Mouse (Mus musculus) heart, postnatal 10 days (tissue): ENCODE measurements around the gene Atg4c. TPM values are rescaled to one million over a fixed set of nuclear protein-coding genes. Genes with fewer than 3 reads are reported as not detected.

Experiments used
- DNase-seq, 2 experiments: peaks; one replicate each; pipeline ENCODE4 v3.0.0; 2021
- intact Hi-C: fragments of 180-260 bp; cut with DNase I; formaldehyde crosslinking; loops from one replicate; pipeline ENCODE4 v1.15.1; 2025
- total RNA-seq, 2 experiments: library from RNA; stranded (reverse); gene quantifications; 2 replicates each; pipeline ENCODE4 v1.2.3; 2021

The Atg4c gene
- total RNA-seq, 2 experiments from 2014 or later: 4.9 to 7.5 TPM

DNA sequence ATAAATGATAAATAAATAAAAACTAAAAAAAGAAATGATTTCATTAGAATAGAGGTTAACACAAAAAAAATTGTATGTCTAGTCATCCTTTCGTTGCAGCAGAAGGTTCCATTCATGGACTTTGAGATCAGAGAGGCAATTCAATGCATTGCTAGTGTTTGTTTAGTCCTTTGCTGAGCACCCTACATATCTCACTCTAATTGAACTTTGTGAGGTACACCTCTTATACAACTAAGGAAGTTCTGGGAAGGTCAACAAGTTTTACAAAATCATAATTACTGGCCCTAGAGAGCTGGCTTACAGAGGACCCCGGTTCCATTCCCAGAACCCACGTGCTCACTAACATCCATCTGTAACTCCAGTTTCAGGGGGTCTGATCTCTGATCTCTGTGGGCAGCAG is 55.6 kb downstream of the Atg4c start:
- no peak for DNase-seq
- intact Hi-C loops: no loop called here

DNA sequence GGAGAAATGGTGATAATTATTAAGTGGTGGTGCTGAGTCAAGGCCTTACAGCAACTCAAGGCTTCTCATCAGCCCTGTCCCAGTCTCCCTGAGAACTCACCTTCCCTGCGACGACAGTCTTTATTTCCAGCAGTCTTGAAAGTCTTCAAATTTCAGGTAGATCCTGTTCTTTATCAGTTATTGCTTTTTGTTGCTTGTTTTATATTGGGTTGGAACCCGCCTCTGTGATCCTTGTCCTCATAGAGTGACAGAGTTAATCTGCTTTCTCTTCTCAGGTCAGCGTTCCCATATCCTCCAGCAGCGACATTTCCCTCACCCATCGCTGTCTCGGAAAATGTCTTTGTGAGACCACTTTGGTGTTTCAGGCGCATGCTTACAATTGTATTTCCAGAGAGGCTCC is 56.1 kb downstream of the Atg4c start:
- no peak for DNase-seq
- intact Hi-C loops: no loop called here

DNA sequence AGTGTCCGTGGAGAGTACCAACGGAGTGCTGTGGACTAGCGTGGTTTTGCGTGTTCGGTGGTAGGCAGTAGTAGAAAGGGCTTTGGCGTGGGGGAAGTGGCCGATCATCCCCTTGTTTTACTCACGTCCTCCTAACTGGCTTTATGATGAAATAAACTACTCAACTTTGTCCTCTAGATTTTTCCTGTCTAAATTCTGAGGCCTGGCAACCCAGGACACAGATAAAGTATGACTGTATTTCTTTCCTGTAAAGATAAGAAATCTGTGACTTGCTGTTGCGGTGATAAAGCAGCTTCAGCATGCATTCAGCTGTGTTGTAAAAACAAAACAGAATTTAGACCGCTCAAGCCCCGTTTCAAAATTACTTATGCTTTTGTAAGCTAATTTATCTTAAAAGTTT is 59.2 kb downstream of the Atg4c start:
- intact Hi-C loops: no loop called here
- DNase-seq: no peak

DNA sequence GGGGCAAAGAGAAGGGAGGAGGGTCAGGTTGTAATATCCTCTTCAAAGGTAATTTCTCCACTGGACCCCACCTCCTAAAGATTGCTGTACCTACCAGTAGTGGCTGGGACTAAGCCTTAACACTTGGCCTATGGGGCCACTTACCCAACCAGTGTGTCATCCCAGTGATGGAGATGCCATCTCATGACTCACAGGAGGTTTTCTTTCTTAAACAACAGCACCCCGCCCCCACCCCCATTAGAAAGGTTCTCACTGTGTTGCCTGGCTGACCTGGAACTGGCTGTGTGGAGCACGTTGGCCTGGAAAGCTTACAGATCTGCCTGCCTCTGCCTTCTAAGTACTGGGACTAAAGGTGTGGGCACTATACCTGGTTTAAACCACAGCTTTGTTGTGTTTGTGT is 69.5 kb downstream of the Atg4c start:
- intact Hi-C loops: no loop called here
- DNase-seq: no peak

DNA sequence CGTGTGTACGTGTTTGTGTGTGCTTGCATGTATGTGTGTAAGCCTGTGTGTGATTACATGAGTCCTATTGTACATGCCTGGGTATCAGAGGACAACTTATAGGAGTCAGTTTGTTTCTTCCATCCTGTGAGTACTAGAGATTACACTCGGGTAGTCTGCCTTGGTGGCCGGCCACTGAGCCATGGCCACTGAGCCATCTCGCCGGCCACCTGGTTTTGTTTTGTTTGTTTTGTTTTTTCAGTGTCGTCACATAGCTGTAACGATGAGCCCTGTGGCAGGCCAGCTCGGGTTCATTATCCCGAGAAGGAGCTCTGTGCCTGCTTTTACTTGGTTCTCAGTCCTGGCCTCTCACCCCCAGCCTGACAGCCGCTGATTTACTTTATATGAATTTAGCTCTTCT is 69.9 kb downstream of the Atg4c start:
- no peak for DNase-seq
- intact Hi-C loops: no loop called here

DNA sequence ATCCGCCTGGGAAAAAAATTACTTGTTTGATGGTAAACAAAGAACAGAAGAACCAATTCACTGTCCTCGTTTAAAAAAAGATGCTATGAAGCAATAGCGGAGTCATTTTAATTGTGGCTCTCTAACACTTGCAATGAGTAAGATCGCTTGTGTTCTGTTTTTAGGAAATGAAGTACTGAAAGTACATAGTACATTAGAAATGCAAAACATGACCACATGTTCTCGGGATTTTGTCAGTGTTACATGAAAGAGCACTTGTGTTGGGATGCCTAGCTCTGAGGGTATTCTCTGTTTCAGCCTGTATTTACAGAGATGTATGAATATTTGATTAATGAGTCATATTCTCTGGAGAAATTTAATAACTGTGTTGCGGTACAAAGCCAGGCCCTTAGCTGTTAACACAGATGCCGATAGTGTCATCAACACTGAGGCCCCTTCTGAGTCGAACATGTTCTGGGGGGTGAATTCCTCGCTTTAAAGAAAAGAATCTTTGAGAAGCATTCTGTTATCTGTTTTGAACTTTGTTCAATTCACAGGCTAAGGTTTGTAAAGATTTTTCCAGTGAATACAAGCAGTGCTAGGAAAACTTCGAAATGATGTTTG is 73.2 kb downstream of the Atg4c start:
- intact Hi-C loops: no loop called here
- no peak for DNase-seq

DNA sequence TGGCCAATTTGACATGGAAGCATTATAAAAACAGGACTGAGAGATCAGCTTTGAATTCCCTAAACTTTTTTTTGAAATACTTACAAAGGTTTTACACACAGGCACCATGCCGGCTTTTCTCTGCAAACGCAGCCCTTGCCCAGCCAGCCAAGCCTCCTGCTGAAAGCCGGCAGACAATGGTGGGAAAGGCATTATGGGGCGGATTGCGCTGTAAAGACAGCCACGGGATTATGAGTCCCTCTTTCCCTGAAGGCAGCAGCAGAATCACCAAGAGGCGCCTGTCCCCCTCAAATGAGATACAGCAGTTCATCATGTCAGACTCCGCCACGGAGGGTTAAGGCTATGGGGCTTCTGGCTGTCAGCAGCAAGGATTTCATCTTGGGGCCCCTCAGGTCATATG is 79.1 kb downstream of the Atg4c start:
- DNase-seq: no peak
- intact Hi-C loops: no loop called here

DNA sequence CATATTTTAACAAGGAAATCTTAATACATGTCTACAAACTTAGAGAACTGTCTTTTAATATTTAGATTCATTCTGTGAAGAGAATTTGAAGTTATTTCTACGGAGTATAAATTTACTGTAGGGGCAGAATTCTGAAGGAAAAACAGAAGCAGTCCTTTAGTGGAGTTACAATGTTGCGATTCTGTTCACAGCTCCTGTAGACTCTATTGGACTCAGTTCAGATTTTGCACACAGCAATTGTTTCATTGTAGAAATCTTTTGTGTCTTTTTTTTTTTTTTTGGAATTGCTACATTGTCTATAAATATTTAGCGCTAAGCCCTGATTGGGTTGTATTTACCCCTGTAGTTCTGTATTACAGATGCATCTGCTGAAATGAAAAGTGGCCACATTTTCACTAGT is 79.7 kb downstream of the Atg4c start:
- DNase-seq: no peak
- intact Hi-C loops: no loop called here

DNA sequence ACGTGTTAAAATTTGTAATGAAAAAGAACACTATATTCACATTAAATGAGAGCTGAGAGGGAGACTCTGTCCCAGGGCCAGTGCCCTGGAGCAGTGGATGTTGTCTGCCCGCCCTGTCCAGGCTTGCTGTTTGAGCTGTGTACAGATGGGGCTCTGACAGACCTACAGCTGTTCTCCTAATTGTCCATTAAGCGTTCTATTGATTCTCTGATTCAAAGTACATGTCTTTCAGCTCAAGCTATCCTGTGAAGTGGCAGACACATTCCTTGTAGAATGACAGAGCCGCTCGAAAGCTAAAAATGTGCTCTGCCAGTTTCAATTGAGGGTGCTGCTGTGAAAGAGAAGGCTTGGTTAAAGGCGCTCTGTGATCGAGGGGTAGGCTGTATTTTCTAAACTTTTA is 80.2 kb downstream of the Atg4c start:
- intact Hi-C loops: no loop called here
- DNase-seq: no peak

DNA sequence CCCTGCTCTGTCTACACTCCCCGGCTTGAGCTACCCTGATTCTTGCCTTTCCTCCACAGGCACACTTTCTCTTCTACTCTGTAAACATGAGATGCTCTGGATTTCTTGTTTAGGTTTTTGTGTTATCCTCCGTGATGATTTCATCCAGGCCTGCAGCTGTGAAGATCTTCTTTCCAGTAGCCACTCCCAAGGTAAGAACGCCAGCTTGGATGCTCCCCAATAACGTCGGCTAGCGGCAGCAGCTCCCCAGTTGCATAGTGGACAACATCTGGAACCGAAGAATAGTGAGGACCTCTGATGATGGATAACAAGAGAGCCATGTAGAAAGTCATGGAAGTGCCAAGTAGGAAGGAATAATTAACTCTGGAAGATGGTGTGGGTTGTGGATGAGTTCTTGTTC is 85.1 kb downstream of the Atg4c start:
- intact Hi-C loops: no loop called here
- peak; percentile 22 to 35 for DNase-seq

DNA sequence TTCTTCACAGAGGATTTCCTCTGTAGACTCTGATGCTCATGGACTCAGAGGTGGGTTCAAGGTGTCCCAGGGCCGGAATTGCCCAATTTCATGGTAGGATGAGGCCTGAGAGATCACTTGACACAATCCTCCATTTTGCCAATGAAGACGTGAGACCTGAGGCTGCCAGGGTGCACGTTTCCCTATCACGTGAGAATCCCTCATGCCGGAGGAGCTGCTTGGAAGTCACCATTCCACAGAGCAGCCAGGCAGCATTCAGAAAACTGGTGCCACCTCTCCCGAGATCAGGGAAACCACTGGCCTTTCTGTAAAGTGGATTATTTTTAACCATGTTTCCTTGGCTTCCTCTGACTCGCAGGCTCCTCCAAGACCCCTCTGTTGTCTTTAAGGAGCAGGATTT is 88.0 kb downstream of the Atg4c start:
- intact Hi-C loops: no loop called here
- DNase-seq: no peak

DNA sequence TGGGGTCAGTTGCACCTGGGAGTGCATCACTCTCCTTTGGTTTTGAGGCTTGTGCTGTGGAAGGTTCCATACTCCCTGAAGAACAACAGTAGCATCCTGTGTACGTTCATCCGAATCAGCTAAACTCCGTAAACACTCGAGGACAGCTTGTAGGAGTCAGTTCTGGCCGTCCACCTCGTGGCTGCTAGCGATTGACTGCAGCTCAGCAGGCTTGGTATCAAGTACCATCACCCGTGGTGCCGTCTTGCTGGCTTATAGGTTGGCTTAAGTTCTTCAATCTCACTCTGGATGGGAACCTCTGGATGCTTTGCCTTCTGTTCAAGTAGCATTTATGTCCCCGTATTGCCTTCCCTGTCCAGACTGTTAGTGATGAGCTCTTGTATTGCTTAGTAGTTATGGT is 95.6 kb downstream of the Atg4c start:
- intact Hi-C loops: no loop called here
- no peak for DNase-seq

DNA sequence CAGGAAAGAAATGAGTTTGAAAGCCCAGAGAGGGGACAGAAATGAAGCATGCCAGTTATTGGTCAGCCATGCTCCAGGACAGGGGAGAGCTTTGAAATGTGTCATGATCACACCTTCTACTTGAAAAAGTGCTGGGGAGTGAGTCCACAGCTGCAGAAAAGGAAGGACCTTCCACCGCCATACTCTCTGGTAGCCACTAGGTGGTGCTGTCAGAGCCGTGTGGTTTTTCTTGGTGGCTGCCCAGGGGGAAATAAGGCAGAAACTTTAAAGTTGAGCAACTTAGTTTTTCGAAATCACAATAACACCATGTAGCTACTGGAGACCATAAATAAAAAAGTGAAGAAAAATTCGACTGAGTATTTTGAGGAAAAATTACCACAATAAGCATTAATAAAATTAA is 104.9 kb downstream of the Atg4c start:
- intact Hi-C loops: loop anchor here (5.0 kb wide), 1 partner anchor 469 kb away; no protein-coding TSS in a partner anchor
- peak; percentile 36 to 68 for DNase-seq

DNA sequence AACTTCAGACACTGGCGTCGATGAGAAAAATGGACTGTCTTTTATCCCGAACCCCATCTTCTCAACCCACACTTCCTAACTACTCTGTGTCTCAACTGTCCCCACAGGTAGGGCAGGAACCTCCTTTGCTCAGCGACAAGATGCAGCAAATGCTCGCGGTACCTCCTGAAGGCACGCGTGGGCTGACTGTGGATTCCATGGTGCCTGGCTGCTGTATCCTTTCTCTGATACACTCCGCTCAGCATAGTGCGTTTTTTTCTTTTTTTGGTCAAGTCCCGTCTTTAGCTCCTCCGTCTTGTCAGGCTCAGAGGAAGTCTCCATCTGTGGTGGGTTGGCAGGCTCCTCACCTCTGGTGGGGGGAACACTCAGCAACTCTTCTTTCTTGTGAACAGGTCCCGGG is 111.1 kb downstream of the Atg4c start:
- intact Hi-C loops: no loop called here
- DNase-seq: no peak

Other genes starting within 250 kb of the Atg4c start
- gene Angptl3, start 163.0 kb upstream of the Atg4c start, total RNA-seq: 1 to 10 TPM; 2.3 to 2.9 TPM
- 10 to 100 TPM; 28.6 to 29.5 TPM for gene Dock7, start 73.0 kb upstream of the Atg4c start, total RNA-seq
- gene Gm12689, start 102.0 kb downstream of the Atg4c start, total RNA-seq: not detected